Mouse (Mus musculus): Measurements from ENCODE around the gene Inpp4a.
A peak's percentile ranks its signal among the peaks of the same experiment; 100 is the strongest.

DNA sequence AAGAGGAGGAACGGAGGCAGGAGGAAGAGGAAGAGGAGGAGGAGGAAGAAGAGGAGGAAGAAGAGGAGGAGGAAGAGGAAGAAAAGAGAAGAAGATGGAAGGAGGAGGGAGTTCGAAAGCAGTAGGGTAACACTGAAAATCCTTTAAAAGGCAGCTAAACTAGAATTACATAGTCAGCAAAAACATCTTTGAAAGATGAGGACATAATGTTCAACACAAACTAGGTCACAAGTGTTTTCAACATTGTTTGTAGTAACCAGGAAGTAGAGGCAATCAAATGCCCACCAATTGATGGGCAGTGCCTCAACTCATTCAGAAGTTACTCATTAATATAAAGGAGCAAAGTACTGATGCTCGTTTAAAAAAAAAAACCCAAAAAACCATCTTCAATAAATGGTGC, 61.1 kb downstream of the Inpp4a start:
- TF ChIP-seq MAFK (IDR thresholded peaks at IDR 0.05; ENCODE audit: insufficient replicate concordance, low read length) (peak; percentile 86), KAT2A (IDR thresholded peaks at IDR 0.05; ENCODE audit: insufficient replicate concordance, low read length) (no peak), CTCF (conservative IDR thresholded peaks at IDR 0.05 in 1 of 2, IDR thresholded peaks at IDR 0.05 in 1 of 2; ENCODE audit: low read depth in 2 of 2, low read length in 2 of 2) (no peak)
